Mouse (Mus musculus) neutrophil, adult 5-6 weeks (primary cell): Measurements from ENCODE around the gene Man2b2. TPM values are rescaled to one million over a fixed set of nuclear protein-coding genes. Genes with fewer than 3 reads are reported as not detected.

Experiments used
- ATAC-seq: fragments of 151-379, 151-347 bp; 2 replicates; pipeline ENCODE4 v1.8.0; 2017; ENCODE audit warnings: mild to moderate bottlenecking, moderate TSS enrichment; ENCODE audit not compliant: insufficient number of reproducible peaks, poor library complexity, low FRiP score, severe bottlenecking; ENCODE audit errors: extremely low read depth
- total RNA-seq: library from RNA; stranded (forward); fragments of 200-1000 nt; gene quantifications from 2 replicates; pipeline ENCODE4 v1.2.3, GENCODE M21; 2017

Gene Man2b2
- total RNA-seq, 1 experiment from 2014 or later = 20.5 TPM

- no peak for ATAC-seq
Observed at GRCm38 (mm10) chr5:36779512-36779911, 50.9 kb downstream of the Man2b2 start.

DNA sequence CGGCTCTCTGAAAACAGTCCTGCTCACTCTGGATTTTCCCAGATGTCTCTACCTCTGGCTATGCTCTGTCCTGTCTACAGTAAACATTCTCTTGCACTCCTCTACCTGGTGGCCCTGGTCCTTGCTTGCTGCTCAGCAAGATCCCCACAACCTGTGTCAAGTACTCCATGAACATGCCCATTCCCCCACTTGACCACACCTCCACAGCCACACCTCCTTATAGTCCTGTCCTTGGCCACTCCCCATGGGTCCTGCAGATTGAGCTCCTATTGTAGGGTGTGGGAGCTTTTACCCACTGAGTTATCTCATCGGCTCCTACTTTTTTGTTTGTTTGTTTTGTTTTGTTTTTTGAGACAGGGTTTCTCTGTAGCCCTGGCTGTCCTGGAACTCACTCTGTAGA lies 51.6 kb downstream of the Man2b2 start:
- no peak for ATAC-seq

GRCm38 (mm10) chr5:36777186-36777585 lies 53.3 kb downstream of the Man2b2 start:
- ATAC-seq = no peak

DNA sequence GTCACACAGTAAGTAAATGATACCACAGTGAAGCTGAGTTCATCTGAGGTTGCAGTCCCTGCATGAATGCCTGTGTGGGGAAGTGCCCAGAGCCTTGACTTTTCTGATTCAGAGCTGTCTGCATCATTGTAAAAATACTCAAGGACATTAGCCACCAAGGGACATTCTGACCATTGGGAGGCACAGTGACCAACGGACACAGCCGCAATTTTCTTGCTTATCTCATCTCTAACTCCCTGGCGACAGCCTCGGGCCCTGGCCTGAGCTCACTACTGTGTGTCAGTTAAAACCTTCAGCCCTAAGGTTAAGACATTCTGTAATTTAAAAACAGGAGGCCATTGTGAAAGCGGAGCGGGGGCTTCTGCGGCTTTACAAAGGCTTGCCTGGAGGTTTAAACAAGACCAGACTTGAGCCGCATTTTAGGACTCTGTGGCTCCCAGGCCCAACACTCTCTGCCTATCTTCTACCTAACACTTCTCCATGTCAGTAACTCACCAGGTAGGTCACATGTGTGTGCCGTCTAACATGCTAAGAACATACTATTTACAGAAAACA lies 54.4 kb downstream of the Man2b2 start:
- no peak for ATAC-seq

DNA sequence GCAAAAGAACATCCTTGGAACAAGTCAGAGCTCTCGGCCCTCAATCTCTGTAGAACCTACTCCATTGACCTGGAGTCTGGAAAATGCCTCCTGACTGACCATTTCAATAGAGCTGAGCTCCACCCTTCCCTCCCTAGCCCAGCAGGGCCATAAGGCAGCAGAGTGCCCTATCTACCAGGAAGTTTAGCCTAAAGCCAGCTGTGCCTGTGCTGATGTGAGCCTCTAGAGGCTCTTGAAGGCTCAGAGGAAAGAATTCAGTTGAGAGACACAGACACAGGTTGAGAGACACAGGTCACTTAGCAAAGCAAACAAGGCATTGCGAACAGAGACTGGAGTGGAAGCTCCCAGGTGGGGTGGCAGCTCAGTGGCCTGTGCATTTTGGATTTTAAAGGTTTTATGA lies 55.1 kb downstream of the Man2b2 start:
- ATAC-seq = no peak

DNA sequence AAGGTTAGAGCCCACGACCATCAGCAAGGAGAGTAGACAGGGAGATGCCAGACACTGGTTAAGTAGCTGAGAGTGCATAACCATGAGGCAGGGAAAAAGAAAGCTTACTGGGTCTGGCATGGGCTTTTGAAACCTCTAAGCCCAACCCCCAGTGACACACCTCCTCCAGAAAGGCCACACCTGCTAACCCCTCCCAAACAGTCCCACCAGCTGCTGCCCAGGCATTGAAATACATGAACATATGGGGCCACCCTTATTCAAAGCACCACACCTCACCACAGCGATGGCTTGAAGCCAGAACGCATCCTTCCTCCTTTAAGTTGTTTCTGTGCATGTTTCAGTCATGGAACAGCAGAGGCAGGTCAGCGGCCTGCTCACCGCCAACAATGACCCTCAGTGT lies 57.9 kb downstream of the Man2b2 start:
- ATAC-seq = no peak

DNA sequence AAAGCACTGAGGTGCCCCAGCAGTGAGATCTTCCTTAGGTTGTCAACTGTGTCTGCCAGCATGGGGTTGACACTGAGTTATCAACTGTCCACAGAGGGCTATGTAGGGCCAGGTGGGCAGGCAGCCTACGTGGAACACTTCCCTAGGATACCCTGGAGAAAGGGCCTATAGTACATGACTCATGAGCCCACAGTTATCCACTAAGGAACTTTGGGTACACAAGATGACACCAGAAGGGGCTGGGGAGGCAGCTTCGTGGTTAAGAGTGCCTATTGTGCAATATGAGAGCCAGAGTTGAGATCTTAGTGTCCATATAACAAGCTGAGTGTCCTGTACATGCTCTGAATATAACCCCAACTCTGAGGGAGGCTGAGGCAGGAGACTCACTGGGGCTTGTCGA lies 60.9 kb downstream of the Man2b2 start:
- no peak for ATAC-seq

- peak; percentile 42; the same call in 1 of the 2 replicates for ATAC-seq
Observed at GRCm38 (mm10) chr5:36766958-36767703, 63.3 kb downstream of the Man2b2 start.

GRCm38 (mm10) chr5:36759848-36760247 lies 70.6 kb downstream of the Man2b2 start:
- ATAC-seq = no peak

DNA sequence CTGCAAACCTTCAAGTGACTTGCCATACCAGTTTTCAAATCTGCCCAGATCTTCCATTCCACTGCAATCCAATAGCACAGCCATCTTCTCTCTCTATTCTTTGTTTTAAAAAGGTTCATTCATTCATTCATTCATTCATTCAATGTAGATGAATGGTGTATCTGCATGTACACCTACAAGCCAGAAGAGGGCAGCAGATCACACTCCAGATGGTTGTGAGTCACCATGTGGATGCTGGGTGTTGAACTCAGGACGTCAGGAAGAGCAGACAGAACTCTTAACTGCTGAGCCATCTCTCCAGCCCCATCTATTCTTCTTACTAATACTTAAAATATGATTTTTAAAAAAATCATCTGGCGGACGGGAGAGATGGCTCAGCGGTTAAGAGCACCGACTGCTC lies 73.4 kb downstream of the Man2b2 start:
- peak; percentile 70; the same call in 1 of the 2 replicates for ATAC-seq

Other genes starting within 250 kb of the Man2b2 start
- 141 and 144 TPM in 2 replicates for gene Tbc1d14, start 237.4 kb downstream of the Man2b2 start, total RNA-seq
- gene D5Ertd579e, start 134.6 kb downstream of the Man2b2 start, total RNA-seq = 40.3 and 40.4 TPM in 2 replicates
- gene Bloc1s4, start 82.0 kb downstream of the Man2b2 start, total RNA-seq = 20.6 and 23.5 TPM in 2 replicates
- gene Mrfap1, start 33.9 kb downstream of the Man2b2 start, total RNA-seq = 192 and 198 TPM in 2 replicates
- gene Ppp2r2c, start 37.9 kb upstream of the Man2b2 start, total RNA-seq = not detected in 2 replicates
- gene Wfs1, start 158.6 kb upstream of the Man2b2 start, total RNA-seq = 2.3 and 2.6 TPM in 2 replicates